Mouse (Mus musculus) embryonic facial prominence, embryonic 13.5 days (tissue): ENCODE results near the gene Lmbr1. TPM values are rescaled to one million over a fixed set of nuclear protein-coding genes. Genes with fewer than 3 reads are reported as not detected.

ENCODE experiments used
- ATAC-seq: fragments of 200-750 bp; cut with Nextera tagmentation; 2 replicates; pipeline ENCODE4 v1.8.0; 2017; ENCODE audit warnings: low read depth; ENCODE audit not compliant: insufficient number of reproducible peaks, insufficient read depth, low FRiP score, low TSS enrichment
- H3K27ac ChIP-seq: fragments of 300-500 bp; sonication (generic); 2 replicates; pipeline ENCODE4 v1.5.1; 2015; ENCODE audit warnings: moderate library complexity, mild to moderate bottlenecking, inconsistent platforms
- H3K27me3 ChIP-seq: fragments of 300-500 bp; sonication (generic); 2 replicates; pipeline ENCODE4 v1.6.1; 2015; ENCODE audit warnings: mild to moderate bottlenecking, inconsistent platforms
- H3K36me3 ChIP-seq: fragments of 300-500 bp; sonication (generic); 2 replicates; pipeline ENCODE4 v1.6.1; 2015; ENCODE audit warnings: mild to moderate bottlenecking, inconsistent platforms
- H3K4me1 ChIP-seq: fragments of 300-500 bp; sonication (generic); 2 replicates; pipeline ENCODE4 v1.6.1; 2015; ENCODE audit warnings: inconsistent platforms
- H3K4me2 ChIP-seq: fragments of 300-500 bp; sonication (generic); 2 replicates; pipeline ENCODE4 v1.6.1; 2015; ENCODE audit warnings: moderate library complexity, mild to moderate bottlenecking, inconsistent platforms
- H3K4me3 ChIP-seq: fragments of 300-500 bp; sonication (generic); 2 replicates; pipeline ENCODE4 v1.5.1; 2015; ENCODE audit warnings: mild to moderate bottlenecking, inconsistent platforms
- H3K9ac ChIP-seq: fragments of 300-500 bp; sonication (generic); 2 replicates; pipeline ENCODE4 v1.6.1; 2015; ENCODE audit warnings: mild to moderate bottlenecking, inconsistent platforms
- H3K9me3 ChIP-seq: fragments of 300-500 bp; sonication (generic); 2 replicates; pipeline ENCODE4 v1.6.1; 2016; ENCODE audit warnings: inconsistent platforms
- WGBS: fragments of 180-500 bp; shearing (Covaris S2); methylation state at CpG from one replicate; pipeline ENCODE4 v1.1.7; 2015; ENCODE audit warnings: mixed read lengths; 5-methylcytosine and 5-hydroxymethylcytosine counted together
- polyA plus RNA-seq: library from polyadenylated mRNA; unstranded; fragments of >200 nt; fragmentation: Nextera tagmentation; extraction: Ambion mirVana; gene quantifications from 2 replicates; pipeline ENCODE4 v1.2.1, GENCODE M21; 2015

Lmbr1 gene
- polyA plus RNA-seq, 1 experiment from 2014 or later: 9.0 TPM

- Histone ChIP-seq H3K4me3 (no peak overlapping the region), H3K27me3 (no peaks in the 10 kb centered on the region), H3K4me2 (no peak overlapping the region), H3K4me1 (no peaks in the 10 kb centered on the region), H3K9me3 (no peaks in the 10 kb centered on the region), H3K36me3 (peaks cover 26% of the 10 kb centered on the region), H3K9ac (no peak overlapping the region), H3K27ac (no peak overlapping the region)
- WGBS: 89% methylated on average over 6 of the region's 6 CpGs
- no peak for ATAC-seq
Observed at GRCm38 (mm10) chr5:29363511-29363910, 14.7 kb downstream of the Lmbr1 start.

DNA sequence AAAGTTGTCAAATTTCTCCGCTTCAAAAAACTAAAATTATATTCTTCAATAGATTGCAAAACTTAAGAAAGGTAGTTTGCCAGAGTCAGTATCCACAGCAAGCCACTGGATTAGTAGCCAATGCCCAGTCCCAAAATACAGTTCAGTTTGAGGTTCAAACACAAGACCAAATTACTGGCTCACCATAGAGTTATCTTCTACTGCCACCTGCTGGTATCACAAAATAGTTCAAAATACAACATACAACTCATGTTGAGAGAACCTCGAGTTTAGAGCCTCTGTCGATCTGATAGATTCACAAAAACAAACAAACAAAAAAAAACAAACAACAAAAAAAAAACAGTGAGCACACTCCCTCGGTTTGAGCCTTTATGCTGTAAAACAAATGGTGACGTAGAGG, 42.4 kb downstream of the Lmbr1 start:
- WGBS: 60% methylated on average over 5 of the region's 5 CpGs
- ATAC-seq: no peak

DNA sequence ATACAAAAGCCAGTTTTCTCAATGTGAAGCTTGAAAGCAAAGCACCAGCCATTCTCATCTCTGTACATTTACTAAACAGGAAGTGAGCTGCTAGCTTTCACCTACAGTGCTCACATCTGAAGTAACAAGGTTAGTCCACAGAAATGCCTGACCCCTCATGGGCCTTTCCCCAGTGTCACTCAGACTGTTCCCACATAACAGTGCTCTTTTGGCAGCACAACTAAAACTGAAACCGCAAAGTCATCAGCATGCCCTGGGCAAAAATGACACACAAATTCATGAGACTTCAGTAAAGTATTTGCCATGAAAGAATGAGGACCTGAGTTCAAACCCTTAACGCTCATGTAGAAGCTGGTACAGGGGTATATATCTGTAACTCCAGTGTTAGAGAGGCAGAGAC, 55.7 kb downstream of the Lmbr1 start:
- H3K4me3 ChIP-seq: no peak overlapping the region
- no peaks in the 10 kb centered on the region for H3K9me3 ChIP-seq
- no peak overlapping the region for H3K4me2 ChIP-seq
- H3K27me3 ChIP-seq: no peaks in the 10 kb centered on the region
- 91% methylated on average over 2 of the region's 2 CpGs for WGBS
- no peak overlapping the region for H3K9ac ChIP-seq
- no peak for ATAC-seq
- no peaks in the 10 kb centered on the region for H3K36me3 ChIP-seq
- H3K27ac ChIP-seq: no peak overlapping the region
- H3K4me1 ChIP-seq: no peaks in the 10 kb centered on the region

More for the DNA sequence above, 42.4 kb downstream of the Lmbr1 start:
- Histone ChIP-seq H3K4me1 (no peaks in the 10 kb centered on the region), H3K4me3 (no peak overlapping the region), H3K27me3 (no peaks in the 10 kb centered on the region), H3K4me2 (no peak overlapping the region), H3K36me3 (no peaks in the 10 kb centered on the region), H3K27ac (no peak overlapping the region), H3K9ac (no peak overlapping the region), H3K9me3 (no peaks in the 10 kb centered on the region)

GRCm38 (mm10) chr5:29309191-29309590, 69.0 kb downstream of the Lmbr1 start:
- Histone ChIP-seq H3K4me1 (no peaks in the 10 kb centered on the region), H3K27me3 (no peaks in the 10 kb centered on the region), H3K4me2 (no peak overlapping the region), H3K9ac (no peak overlapping the region), H3K9me3 (peaks cover 4% of the 10 kb centered on the region; the same call in 1 of the 2 replicates), H3K4me3 (no peak overlapping the region), H3K27ac (no peak overlapping the region), H3K36me3 (no peaks in the 10 kb centered on the region)
- WGBS: 81% methylated on average over 3 of the region's 3 CpGs
- ATAC-seq: no peak

DNA sequence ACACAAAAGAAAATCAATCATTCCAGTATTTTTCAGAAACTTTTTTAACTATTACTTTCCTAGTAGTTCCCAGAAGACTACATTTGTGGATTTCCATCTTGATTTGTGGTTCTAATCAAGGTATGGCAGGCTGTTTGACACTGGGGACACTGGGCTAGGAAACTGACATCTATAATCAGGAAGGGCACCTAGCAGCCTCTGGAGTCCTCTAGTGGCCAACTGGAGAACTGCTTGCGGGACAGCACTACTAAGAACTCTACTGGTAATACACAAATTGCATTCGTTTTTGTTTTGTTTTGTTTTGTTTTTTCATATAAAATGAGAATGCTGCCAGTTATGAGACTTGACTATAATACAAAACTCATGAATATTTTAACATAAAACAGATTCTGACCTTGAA, 85.0 kb downstream of the Lmbr1 start:
- WGBS: 11% methylated on average over 2 of the region's 2 CpGs
- no peak for ATAC-seq

DNA sequence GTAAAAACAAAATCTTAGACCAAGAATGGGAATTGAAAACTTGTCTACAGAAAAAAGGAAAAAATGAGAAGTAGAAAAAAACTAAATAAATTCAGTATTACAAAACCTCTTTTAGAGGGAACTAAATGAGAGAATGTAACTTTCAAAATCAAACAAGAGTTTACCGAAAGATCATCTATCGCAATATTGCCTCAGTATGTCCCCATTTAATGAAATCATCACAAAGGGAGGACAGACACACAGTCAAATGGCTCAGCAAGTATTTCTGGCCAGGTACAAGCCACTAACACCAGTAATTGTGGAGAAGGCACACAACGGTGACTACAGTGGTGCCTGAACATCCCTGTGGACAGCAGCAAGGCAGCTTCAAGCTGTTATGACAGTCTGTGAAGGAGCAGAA, 88.1 kb downstream of the Lmbr1 start:
- Histone ChIP-seq H3K9ac (no peak overlapping the region), H3K4me1 (no peaks in the 10 kb centered on the region), H3K27me3 (no peaks in the 10 kb centered on the region), H3K4me3 (no peak overlapping the region), H3K9me3 (no peaks in the 10 kb centered on the region), H3K4me2 (no peak overlapping the region), H3K27ac (no peak overlapping the region), H3K36me3 (no peaks in the 10 kb centered on the region)
- 89% methylated on average over 3 of the region's 3 CpGs for WGBS
- no peak for ATAC-seq

More for the DNA sequence above, 85.0 kb downstream of the Lmbr1 start:
- Histone ChIP-seq H3K9me3 (no peaks in the 10 kb centered on the region), H3K27me3 (no peaks in the 10 kb centered on the region), H3K27ac (no peak overlapping the region), H3K4me3 (no peak overlapping the region), H3K4me1 (no peaks in the 10 kb centered on the region), H3K4me2 (no peak overlapping the region), H3K9ac (no peak overlapping the region), H3K36me3 (no peaks in the 10 kb centered on the region)

DNA sequence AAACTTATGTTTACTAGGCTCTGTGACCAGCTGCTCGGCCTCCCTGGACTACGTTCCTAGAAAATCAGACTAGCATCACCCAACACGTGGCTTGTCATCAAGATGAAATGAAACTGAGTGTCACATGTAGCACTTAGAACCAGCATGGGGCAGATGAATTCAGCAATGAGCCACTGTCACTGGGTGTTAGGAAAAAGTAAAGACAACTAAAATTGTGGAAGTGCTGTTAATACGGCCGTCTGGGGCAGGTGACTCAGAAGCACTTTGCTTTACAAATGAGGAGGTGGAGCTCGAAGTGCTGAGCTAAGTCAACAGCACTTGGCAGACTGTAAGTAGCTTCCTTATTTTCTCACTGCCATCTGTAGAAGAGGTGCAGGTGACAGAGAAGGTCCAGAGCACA, 88.5 kb downstream of the Lmbr1 start:
- Histone ChIP-seq H3K27ac (no peak overlapping the region), H3K4me2 (no peak overlapping the region), H3K4me1 (no peaks in the 10 kb centered on the region), H3K36me3 (no peaks in the 10 kb centered on the region), H3K9me3 (no peaks in the 10 kb centered on the region), H3K9ac (no peak overlapping the region), H3K27me3 (no peaks in the 10 kb centered on the region), H3K4me3 (no peak overlapping the region)
- 84% methylated on average over 6 of the region's 6 CpGs for WGBS
- no peak for ATAC-seq

DNA sequence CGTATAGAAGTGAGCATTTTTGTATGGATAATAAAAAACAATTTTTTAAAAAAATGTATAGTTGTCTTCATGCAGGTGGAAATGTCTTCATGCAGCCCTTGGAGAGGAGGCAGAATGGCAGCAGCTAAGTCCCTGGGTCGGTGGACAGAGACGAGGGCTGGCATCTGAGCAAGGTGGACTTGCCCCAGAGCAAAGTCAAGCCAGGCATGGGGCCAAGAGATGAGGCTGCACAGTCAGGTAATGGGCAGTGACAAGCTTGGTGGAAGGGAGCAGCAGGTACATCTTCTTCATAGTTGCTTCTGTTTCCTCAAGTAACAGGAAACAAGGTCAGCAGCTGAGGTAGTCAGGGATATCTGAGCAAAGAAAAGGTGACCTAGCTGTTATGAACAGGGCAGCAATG, 97.1 kb downstream of the Lmbr1 start:
- Histone ChIP-seq H3K27me3 (no peaks in the 10 kb centered on the region), H3K9ac (no peak overlapping the region), H3K4me1 (no peaks in the 10 kb centered on the region), H3K9me3 (no peaks in the 10 kb centered on the region), H3K4me2 (no peak overlapping the region), H3K27ac (no peak overlapping the region), H3K36me3 (0 out of 2 replicates have a peak, but pooled peaks cover 3% of the 10 kb centered on the region), H3K4me3 (no peak overlapping the region)
- no peak for ATAC-seq
- WGBS: 82% methylated on average over 3 of the region's 3 CpGs

DNA sequence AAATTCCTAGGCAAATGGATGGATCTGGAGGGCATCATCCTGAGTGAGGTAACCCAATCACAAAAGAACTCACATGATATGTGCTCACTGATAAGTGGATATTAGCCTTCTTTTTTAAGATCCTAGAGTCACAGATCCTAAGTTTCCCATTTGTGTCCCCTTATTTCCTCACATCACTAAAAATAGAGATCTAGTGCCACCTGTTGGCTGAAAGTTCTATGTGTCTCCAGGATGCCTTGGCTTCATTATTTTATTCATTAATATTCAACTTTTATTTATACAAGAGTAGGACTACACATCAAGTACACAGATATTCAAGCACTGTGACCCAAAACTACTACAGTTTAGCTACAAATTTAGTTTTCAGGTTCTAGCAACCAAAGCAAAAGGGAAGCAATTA, 103.4 kb downstream of the Lmbr1 start:
- Histone ChIP-seq H3K4me2 (no peak overlapping the region), H3K27me3 (no peaks in the 10 kb centered on the region), H3K9ac (no peak overlapping the region), H3K9me3 (no peaks in the 10 kb centered on the region), H3K36me3 (no peaks in the 10 kb centered on the region), H3K4me3 (no peak overlapping the region), H3K4me1 (no peaks in the 10 kb centered on the region), H3K27ac (no peak overlapping the region)
- ATAC-seq: no peak

GRCm38 (mm10) chr5:29273426-29273825, 104.8 kb downstream of the Lmbr1 start:
- 74% methylated on average over 2 of the region's 2 CpGs for WGBS
- Histone ChIP-seq H3K27me3 (no peaks in the 10 kb centered on the region), H3K9ac (no peak overlapping the region), H3K27ac (no peak overlapping the region), H3K9me3 (no peaks in the 10 kb centered on the region), H3K4me3 (no peak overlapping the region), H3K4me2 (no peak overlapping the region), H3K4me1 (no peaks in the 10 kb centered on the region), H3K36me3 (no peaks in the 10 kb centered on the region)
- ATAC-seq: no peak

DNA sequence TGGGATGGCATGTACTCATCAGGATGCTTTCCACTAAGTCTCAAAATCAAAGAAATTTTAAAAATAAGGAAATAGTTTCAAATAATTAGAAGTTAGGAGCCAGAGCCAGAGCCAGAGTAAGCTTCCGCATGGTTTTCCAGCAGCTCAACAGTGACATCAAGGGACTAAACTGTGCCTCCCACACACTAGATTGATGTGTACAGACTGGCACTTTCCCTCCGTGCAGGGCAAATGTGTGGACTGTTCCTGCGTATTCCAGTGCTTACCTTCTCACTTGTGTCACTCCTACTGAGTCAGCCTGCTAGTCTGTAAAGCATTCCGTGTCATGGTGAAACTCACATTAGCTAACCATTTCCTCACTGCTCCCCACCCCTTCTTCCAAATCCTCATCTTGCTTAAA, 107.3 kb downstream of the Lmbr1 start:
- WGBS: 59% methylated on average over 4 of the region's 4 CpGs
- no peak for ATAC-seq
- Histone ChIP-seq H3K27me3 (no peaks in the 10 kb centered on the region), H3K9ac (no peak overlapping the region), H3K36me3 (no peaks in the 10 kb centered on the region), H3K4me3 (no peak overlapping the region), H3K4me2 (no peak overlapping the region), H3K4me1 (no peaks in the 10 kb centered on the region), H3K9me3 (no peaks in the 10 kb centered on the region), H3K27ac (no peak overlapping the region)

DNA sequence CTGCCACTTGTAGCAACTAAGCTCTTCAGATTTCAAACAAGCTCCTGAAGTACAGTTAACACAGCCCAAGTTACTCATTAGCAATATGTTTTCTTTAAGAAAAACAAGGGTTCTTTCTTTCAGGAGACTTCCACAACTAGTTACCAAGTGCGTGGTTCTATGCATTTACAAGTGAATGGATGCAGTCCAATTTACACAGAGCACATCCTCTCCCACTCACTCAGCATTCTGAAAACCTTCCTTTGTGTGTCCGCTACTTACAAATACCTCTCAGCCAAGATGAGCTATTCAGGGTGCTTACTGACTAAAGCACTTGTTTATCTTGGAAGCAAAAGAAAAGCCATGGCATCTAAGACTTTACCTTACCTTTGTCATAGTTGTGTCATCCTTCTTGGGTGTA, 124.3 kb downstream of the Lmbr1 start:
- H3K4me3 ChIP-seq: no peak overlapping the region
- no peak overlapping the region for H3K9ac ChIP-seq
- H3K27me3 ChIP-seq: no peaks in the 10 kb centered on the region
- no peak overlapping the region for H3K4me2 ChIP-seq
- no peaks in the 10 kb centered on the region for H3K4me1 ChIP-seq
- no peak for ATAC-seq
- H3K9me3 ChIP-seq: no peaks in the 10 kb centered on the region
- WGBS: 54% methylated on average over 2 of the region's 2 CpGs
- H3K27ac ChIP-seq: no peak overlapping the region
- H3K36me3 ChIP-seq: no peaks in the 10 kb centered on the region

DNA sequence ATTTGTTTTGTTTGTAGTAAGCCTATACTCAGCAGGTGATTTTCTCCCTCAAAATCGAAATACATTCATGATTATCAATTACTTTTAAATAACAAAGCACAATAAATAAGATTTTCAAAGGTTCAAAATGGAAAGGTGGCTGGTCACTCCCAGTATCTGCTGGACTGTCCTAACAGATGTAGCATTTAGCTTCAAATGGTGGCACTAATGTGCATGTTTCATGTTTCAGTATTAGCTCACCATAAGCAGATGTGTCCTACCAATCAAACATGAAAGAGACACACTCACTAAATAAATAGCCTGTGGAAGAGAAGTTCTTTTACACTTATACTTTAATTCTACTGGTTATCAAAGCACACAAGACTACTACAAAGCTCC, 126.7 kb downstream of the Lmbr1 start:
- no peak overlapping the region for H3K27ac ChIP-seq
- H3K9ac ChIP-seq: no peak overlapping the region
- ATAC-seq: no peak
- H3K4me1 ChIP-seq: no peaks in the 10 kb centered on the region
- no peaks in the 10 kb centered on the region for H3K27me3 ChIP-seq
- H3K9me3 ChIP-seq: no peaks in the 10 kb centered on the region
- H3K4me2 ChIP-seq: no peak overlapping the region
- no peaks in the 10 kb centered on the region for H3K36me3 ChIP-seq
- WGBS: 82% methylated on average over 1 of the region's 1 CpGs
- H3K4me3 ChIP-seq: no peak overlapping the region
